Mouse (Mus musculus) heart, adult 10 weeks (tissue): ENCODE measurements around the gene Carf. TPM values are rescaled to one million over a fixed set of nuclear protein-coding genes. Genes with fewer than 3 reads are reported as not detected.

Source experiments
- polyA plus RNA-seq: library from polyadenylated mRNA; stranded (reverse); fragments of 350-450 nt; fragmentation: Illumina TruSeq; extraction: RNeasy Lipid Tissue Mini Kit (QIAGEN cat#74804); gene quantifications from one replicate; pipeline ENCODE4 v1.2.3, GENCODE M21; 2014; ENCODE audit warnings: low read depth, low replicate concordance

Carf gene
- 4.0 TPM for polyA plus RNA-seq

GRCm38 (mm10) chr1:60098024-60098781, at the start of gene Carf, which contains the start of gene Wdr12:
Carf (plus strand) TSS chr1:60098247.
Wdr12 (minus strand) TSS chr1:60098645.

GRCm38 (mm10) chr1:60179932-60180783, 82.1 kb downstream of the Carf start, which contains the start of gene Nbeal1:
Nbeal1 (plus strand) TSS chr1:60180599.

Other genes starting within 250 kb of the Carf start
- gene Fam117b, start 185.2 kb upstream of the Carf start, polyA plus RNA-seq = 8.2 TPM
- not detected for gene Ica1l, start 55.1 kb upstream of the Carf start, polyA plus RNA-seq
- 13.9 TPM for gene Wdr12, start 398 bp downstream of the Carf start, polyA plus RNA-seq
- gene Nbeal1, start 82.4 kb downstream of the Carf start, polyA plus RNA-seq = 11.9 TPM
- 11.9 TPM for gene Cyp20a1, start 245.1 kb downstream of the Carf start, polyA plus RNA-seq